Mouse (Mus musculus) small intestine, adult 2 months (tissue): ENCODE measurements around the gene Ktn1.

Experiments used
- CTCF ChIP-seq: fragments of 200-500 bp; IDR thresholded peaks from 2 replicates; pipeline ENCODE4 v1.5.1; 2012; ENCODE audit warnings: low read depth, mild to moderate bottlenecking, control low read depth, inconsistent platforms, low read length, moderate library complexity, mixed read lengths; ENCODE audit not compliant: insufficient replicate concordance, insufficient read length; ENCODE audit errors: extremely low read depth
- POLR2A ChIP-seq: fragments of 200-500 bp; IDR thresholded peaks from 2 replicates; pipeline ENCODE4 v1.6.1; 2012; ENCODE audit warnings: low read depth, mild to moderate bottlenecking, control low read depth, inconsistent platforms, low read length, moderate library complexity

- TF ChIP-seq CTCF (no peak), POLR2A (no peak)
Measured at GRCm38 (mm10) chr14:47634410-47634809, 13.8 kb upstream of the Ktn1 start.
